In the genomic region with DNA sequence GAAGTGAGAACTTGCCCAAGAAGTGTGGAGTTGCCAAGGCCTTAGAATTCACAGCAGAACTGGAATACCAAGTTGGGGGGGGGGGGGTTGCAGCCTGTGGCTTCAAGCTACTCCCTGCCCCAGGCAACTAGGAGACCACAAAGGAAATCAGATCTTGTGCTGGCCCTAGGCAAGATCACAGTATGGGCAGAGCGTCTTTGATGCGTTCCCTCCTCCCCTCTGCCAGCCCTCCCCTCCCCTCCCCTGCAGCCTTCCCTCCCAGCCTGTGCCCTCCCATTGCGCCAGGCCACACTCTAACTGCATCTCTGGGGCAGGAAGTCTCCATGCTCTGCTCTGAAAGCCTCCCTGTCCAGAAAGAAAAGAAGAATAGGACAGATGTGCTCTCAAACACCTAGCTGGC, we compare ENCODE assay signal across 13 mouse cellular contexts.
"Had no signal": no experiment of that assay in that cellular context is flagged by ENCODE, and none has a peak within 500 bp of the region (broad histone marks: within the 10 kb centered on the region; RNA-seq: fewer than 3 reads in every experiment).

No protein-coding gene starts in this region.

- H3K4me1 ChIP-seq: neural tube, embryonic 13.5 days had no signal

- H3K4me2 ChIP-seq: limb, embryonic 13.5 days; liver, embryonic 11.5 days; lung, embryonic 14.5 days; neural tube, embryonic 13.5 days had no signal

- H3K4me3 ChIP-seq: limb, embryonic 13.5 days; midbrain, embryonic 10.5 days; neural tube, embryonic 13.5 days had no signal

- ATAC-seq: intestine, postnatal 0 days; midbrain, embryonic 16.5 days had no signal

- H3K27ac ChIP-seq: limb, embryonic 13.5 days; macrophage; midbrain, embryonic 10.5 days; neural tube, embryonic 13.5 days had no signal

- DNase-seq: kidney, adult 8-10 months; kidney, postnatal 25 days; lung, embryonic 14.5 days; lung, postnatal 10 days; right cerebral cortex, postnatal 14 days; thymus, postnatal 14 days had no signal

- H3K36me3 ChIP-seq: limb, embryonic 13.5 days; midbrain, embryonic 10.5 days; neural tube, embryonic 13.5 days had no signal

- H3K9me3 ChIP-seq: limb, embryonic 13.5 days; midbrain, embryonic 10.5 days; neural tube, embryonic 13.5 days had no signal

- H3K9ac ChIP-seq: limb, embryonic 13.5 days; lung, embryonic 14.5 days; neural tube, embryonic 13.5 days had no signal

- H3K27me3 ChIP-seq: limb, embryonic 13.5 days; neural tube, embryonic 13.5 days had no signal
